Mouse (Mus musculus) MEL (cell line): Measurements from ENCODE around the gene Usp39.

Experiments
- EP300 ChIP-seq, 2 experiments: IDR thresholded peaks; 2 replicates each; pipeline ENCODE4 v1.6.1; 2011; ENCODE audit warnings: improper control_type of control experiment in 2 of 2, low read length in 2 of 2, low read depth in 1 of 2, mild to moderate bottlenecking in 1 of 2
- POLR2A ChIP-seq, 2 experiments: IDR thresholded peaks; 2 replicates each; pipeline ENCODE4 v1.6.1; 2011 to 2012; ENCODE audit warnings: low read length in 2 of 2, mild to moderate bottlenecking in 2 of 2, control low read depth in 1 of 2, improper control_type of control experiment in 1 of 2, low read depth in 1 of 2, moderate library complexity in 1 of 2; ENCODE audit not compliant: control insufficient read depth in 1 of 2, insufficient read depth in 1 of 2, poor library complexity in 1 of 2

DNA sequence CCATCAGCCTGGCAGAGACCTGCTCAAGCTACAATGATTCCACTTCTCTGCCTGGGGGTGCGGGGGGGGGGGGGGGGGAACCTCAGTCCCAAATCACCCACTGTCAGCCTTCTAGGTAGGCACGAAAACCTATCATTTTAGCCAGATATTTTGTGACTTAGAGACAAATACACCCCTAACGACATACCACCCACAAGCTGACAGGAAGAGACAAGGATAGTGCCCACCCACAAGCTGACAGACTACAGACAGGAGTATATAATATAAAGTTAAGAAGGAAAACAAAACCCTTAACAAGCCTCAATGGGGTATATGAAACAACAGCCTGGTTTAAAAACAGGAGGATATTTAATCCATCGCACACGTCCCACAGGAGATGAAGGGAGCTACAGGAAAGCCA is 26.5 kb downstream of the Usp39 start:
- TF ChIP-seq EP300 (IDR thresholded peaks at IDR 0.05; ENCODE audit: low read depth in 1 of 2, low read length in 2 of 2) (no peak), POLR2A (IDR thresholded peaks at IDR 0.05; ENCODE audit: control insufficient read depth in 1 of 2, insufficient read depth in 1 of 2, low read depth in 1 of 2, low read length in 2 of 2, poor library complexity in 1 of 2) (no peak)
